Mouse (Mus musculus) liver, adult 2 months (tissue): ENCODE measurements at regions not wholly inside any gene's neighbourhood (a gene's known extent, or its start where the extent isn't known, plus 50 kb on each side); places are given as distances from the start of the nearest gene placed in this dataset.

Experiments
- CTCF ChIP-seq: fragments of 200-500 bp; IDR thresholded peaks from 2 replicates; pipeline ENCODE4 v1.5.1; 2011; ENCODE audit warnings: low read depth, low read length, control low read depth
- POLR2A ChIP-seq: fragments of 200-500 bp; IDR thresholded peaks from 2 replicates; pipeline ENCODE4 v1.6.1; 2011; ENCODE audit warnings: low read length, control low read depth; ENCODE audit not compliant: insufficient read depth; ENCODE audit errors: extremely low read depth

DNA sequence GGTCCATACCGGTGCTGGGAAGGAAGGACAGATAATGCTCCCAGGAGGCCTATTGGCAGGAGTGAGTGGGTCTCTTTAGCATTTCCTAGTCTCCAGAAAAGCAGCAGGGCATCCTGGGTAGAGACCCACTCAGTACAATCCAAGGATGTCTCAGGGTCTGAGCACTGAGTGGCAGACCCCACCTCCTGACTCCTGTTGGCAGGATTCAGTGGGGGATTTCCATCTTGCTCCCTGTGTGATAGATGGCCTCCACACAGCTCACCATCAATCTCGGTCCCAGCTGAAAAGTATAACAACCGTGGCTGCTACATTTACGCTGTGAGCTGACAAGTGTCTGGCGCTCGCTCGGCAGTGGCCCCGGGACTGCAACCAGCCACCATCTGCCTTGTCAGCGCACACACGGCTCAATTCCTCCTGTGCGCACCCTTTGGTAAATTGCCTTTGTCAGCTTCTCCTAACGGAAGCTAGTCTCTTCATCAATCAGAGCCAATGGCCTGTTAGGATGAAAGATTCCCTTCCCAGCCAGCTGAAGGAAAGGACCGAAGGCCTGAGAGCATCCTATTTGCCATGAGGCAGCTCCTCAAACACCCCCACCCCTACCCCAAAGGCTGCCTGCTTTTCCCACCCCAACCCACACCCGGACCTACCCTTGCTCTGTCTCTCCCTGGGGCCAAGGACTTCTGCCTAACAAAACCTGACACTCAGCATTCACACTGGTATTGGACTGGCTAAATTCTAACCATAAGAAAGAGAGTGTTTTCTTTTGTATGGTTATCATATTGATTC, 131.4 kb downstream of the Pja2 start:
- no peak for TF ChIP-seq CTCF
- TF ChIP-seq POLR2A = no peak
